Mouse (Mus musculus): Measurements from ENCODE around the gene Kel. TPM values are rescaled to one million over a fixed set of nuclear protein-coding genes. Genes with fewer than 3 reads are reported as not detected.

Gene Kel
- polyA plus RNA-seq, 1 experiment from 2014 or later, result 12.7 TPM

DNA sequence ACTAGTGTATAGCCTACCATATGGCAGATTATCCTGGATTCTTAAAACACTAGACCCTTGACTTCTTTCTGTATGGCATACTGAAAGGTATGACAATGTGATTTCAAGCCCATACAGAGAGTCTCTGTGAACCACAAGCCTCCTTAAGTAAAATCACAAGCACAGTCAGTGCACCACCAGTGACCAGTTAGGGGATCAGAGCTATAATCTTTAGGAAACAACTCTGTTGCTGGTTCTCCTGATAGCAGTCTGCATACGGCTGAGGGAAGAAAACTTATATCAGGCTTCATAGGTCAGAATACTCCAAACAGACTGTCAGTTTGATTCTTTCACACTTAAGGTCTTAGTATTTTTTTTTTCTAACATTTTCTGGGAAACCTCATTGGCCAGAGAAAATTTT, 45.7 kb downstream of the Kel start:
- Histone ChIP-seq H3K4me3 (replicated peaks; ENCODE audit: low read length) (no peak overlapping the region), H3K4me2 (ENCODE audit: low read depth, low read length) (no peak overlapping the region), H3K36me3 (ENCODE audit: control insufficient read depth, insufficient read depth, low read length) (no peaks in the 10 kb centered on the region), H3K27ac (ENCODE audit: low read length) (no peak overlapping the region), H3K9ac (ENCODE audit: low read length) (no peak overlapping the region), H3K4me1 (ENCODE audit: control insufficient read depth, insufficient read depth, low read length) (no peaks in the 10 kb centered on the region), H3K9me3 (replicated peaks; ENCODE audit: control insufficient read depth, low read length) (no peaks in the 10 kb centered on the region), H3K27me3 (ENCODE audit: control insufficient read depth, insufficient read depth, low read length) (no peaks in the 10 kb centered on the region)
- no peak for ATAC-seq (ENCODE audit: insufficient read depth, low FRiP score)
- WGBS, result 55% methylated on average over 1 of the region's 1 CpGs

DNA sequence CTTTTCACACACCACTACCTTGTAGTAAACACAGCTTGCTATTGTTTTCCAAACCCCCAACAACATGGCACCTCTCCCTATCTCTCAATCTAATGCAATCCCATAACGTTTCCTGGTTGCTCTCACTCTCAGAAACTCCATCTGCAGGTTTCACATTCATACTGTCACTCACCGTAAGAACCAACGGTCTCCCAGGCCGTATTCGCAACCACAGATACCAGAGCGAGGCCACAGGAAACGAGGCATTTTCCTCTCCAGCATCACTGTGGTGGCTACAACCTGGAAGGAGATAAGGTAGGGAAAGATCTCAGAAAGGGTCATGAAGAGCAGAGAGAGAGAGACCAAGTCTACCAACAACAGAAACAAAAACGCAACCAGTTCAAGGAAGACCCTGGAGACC, 49.5 kb downstream of the Kel start:
- ATAC-seq (ENCODE audit: insufficient read depth, low FRiP score), result no peak
- H3K4me2 ChIP-seq (ENCODE audit: low read depth, low read length), result no peak overlapping the region
- 82% methylated on average over 8 of the region's 8 CpGs for WGBS

DNA sequence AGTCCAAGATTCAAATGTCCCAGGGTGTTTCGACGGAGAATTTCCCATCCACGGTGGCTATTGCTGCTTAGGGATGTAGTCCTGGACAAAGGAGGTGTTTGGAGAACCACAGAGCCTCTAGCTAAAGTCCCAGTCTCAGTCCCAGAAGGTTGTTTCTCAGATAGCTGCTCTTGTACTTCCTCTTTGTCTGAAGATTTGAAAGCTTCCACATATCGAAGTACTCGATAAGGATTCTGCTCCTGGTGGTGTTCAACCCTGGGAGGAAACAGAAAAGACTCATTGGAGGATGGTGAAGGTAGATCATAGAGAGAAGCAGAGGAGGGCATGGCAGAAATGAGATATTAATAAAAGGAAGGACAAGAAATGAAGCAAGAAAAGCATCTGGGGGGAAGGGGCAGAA, 51.0 kb downstream of the Kel start:
- Histone ChIP-seq H3K9me3 (replicated peaks; ENCODE audit: control insufficient read depth, low read length) (no peaks in the 10 kb centered on the region), H3K4me3 (replicated peaks; ENCODE audit: low read length) (no peak overlapping the region), H3K27ac (ENCODE audit: low read length) (no peak overlapping the region), H3K9ac (ENCODE audit: low read length) (no peak overlapping the region), H3K4me1 (ENCODE audit: control insufficient read depth, insufficient read depth, low read length) (no peaks in the 10 kb centered on the region), H3K27me3 (ENCODE audit: control insufficient read depth, insufficient read depth, low read length) (no peaks in the 10 kb centered on the region), H3K36me3 (ENCODE audit: control insufficient read depth, insufficient read depth, low read length) (no peaks in the 10 kb centered on the region), H3K4me2 (ENCODE audit: low read depth, low read length) (no peak overlapping the region)
- no peak for ATAC-seq (ENCODE audit: insufficient read depth, low FRiP score)
- WGBS, result 95% methylated on average over 5 of the region's 5 CpGs

More for the DNA sequence above, 49.5 kb downstream of the Kel start:
- no peak overlapping the region for H3K27ac ChIP-seq (ENCODE audit: low read length)
- no peaks in the 10 kb centered on the region for H3K27me3 ChIP-seq (ENCODE audit: control insufficient read depth, insufficient read depth, low read length)
- no peak overlapping the region for H3K9ac ChIP-seq (ENCODE audit: low read length)
- H3K9me3 ChIP-seq (replicated peaks; ENCODE audit: control insufficient read depth, low read length), result no peaks in the 10 kb centered on the region
- no peaks in the 10 kb centered on the region for H3K36me3 ChIP-seq (ENCODE audit: control insufficient read depth, insufficient read depth, low read length)
- no peaks in the 10 kb centered on the region for H3K4me1 ChIP-seq (ENCODE audit: control insufficient read depth, insufficient read depth, low read length)
- H3K4me3 ChIP-seq (replicated peaks; ENCODE audit: low read length), result no peak overlapping the region

DNA sequence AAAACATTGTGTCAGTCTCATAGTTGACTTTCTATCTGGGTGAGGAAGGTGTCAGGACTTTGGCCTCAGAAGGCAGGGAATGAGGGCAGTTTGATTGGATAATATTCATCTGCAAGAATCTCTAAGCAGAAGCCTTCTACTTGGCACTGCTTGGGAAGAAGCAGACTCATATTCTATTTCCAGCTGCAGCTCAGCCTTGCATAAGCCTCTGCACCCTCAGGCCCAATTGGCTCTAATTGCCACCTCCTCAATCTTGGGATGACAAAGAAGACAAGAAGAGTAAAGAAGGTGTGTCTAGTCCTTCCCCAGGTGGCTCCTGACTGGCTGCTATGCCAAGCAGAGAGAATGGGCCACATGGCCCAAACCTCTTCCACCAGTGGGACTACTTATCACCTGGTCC, 57.5 kb downstream of the Kel start:
- Histone ChIP-seq H3K4me3 (replicated peaks; ENCODE audit: low read length) (no peak overlapping the region), H3K36me3 (ENCODE audit: control insufficient read depth, insufficient read depth, low read length) (no peaks in the 10 kb centered on the region), H3K27ac (ENCODE audit: low read length) (no peak overlapping the region), H3K4me2 (ENCODE audit: low read depth, low read length) (no peak overlapping the region), H3K9ac (ENCODE audit: low read length) (no peak overlapping the region), H3K27me3 (ENCODE audit: control insufficient read depth, insufficient read depth, low read length) (no peaks in the 10 kb centered on the region), H3K4me1 (ENCODE audit: control insufficient read depth, insufficient read depth, low read length) (no peaks in the 10 kb centered on the region), H3K9me3 (replicated peaks; ENCODE audit: control insufficient read depth, low read length) (no peaks in the 10 kb centered on the region)
- no peak for ATAC-seq (ENCODE audit: insufficient read depth, low FRiP score)

- H3K36me3 ChIP-seq (ENCODE audit: control insufficient read depth, insufficient read depth, low read length), result no peaks in the 10 kb centered on the region
- no peaks in the 10 kb centered on the region for H3K4me1 ChIP-seq (ENCODE audit: control insufficient read depth, insufficient read depth, low read length)
- H3K27ac ChIP-seq (ENCODE audit: low read length), result no peak overlapping the region
- no peak for ATAC-seq (ENCODE audit: insufficient read depth, low FRiP score)
- 85% methylated on average over 3 of the region's 3 CpGs for WGBS
- H3K9me3 ChIP-seq (replicated peaks; ENCODE audit: control insufficient read depth, low read length), result no peaks in the 10 kb centered on the region
- no peaks in the 10 kb centered on the region for H3K27me3 ChIP-seq (ENCODE audit: control insufficient read depth, insufficient read depth, low read length)
- H3K4me3 ChIP-seq (replicated peaks; ENCODE audit: low read length), result no peak overlapping the region
- no peak overlapping the region for H3K9ac ChIP-seq (ENCODE audit: low read length)
- no peak overlapping the region for H3K4me2 ChIP-seq (ENCODE audit: low read depth, low read length)
Measured at GRCm38 (mm10) chr6:41646220-41646619, 57.9 kb downstream of the Kel start.

DNA sequence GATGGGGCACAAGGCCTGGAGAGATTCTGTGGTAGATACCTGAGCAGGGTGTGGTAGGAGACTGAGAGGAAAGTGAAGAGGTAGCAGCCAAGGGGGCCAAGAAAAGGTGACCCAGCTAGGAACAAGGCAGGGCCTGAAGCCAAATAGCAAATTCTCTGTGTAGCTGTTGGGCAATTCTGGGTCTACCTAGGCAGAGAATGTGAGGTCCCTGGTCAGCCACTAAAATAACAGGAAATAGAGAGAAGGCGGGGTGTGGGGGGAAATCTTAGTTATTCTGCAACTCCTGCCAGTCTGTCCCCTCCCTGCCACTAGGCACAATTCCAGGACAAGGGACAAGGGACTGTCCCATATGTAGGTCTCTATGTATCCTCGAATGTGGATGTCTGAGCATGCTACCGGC, 60.9 kb downstream of the Kel start:
- H3K4me3 ChIP-seq (replicated peaks; ENCODE audit: low read length), result no peak overlapping the region
- H3K4me2 ChIP-seq (ENCODE audit: low read depth, low read length), result no peak overlapping the region
- no peaks in the 10 kb centered on the region for H3K4me1 ChIP-seq (ENCODE audit: control insufficient read depth, insufficient read depth, low read length)
- H3K9me3 ChIP-seq (replicated peaks; ENCODE audit: control insufficient read depth, low read length), result no peaks in the 10 kb centered on the region
- H3K36me3 ChIP-seq (ENCODE audit: control insufficient read depth, insufficient read depth, low read length), result no peaks in the 10 kb centered on the region
- 80% methylated on average over 3 of the region's 3 CpGs for WGBS
- peak; percentile 11; the same call in 1 of the 2 replicates for ATAC-seq (ENCODE audit: insufficient read depth, low FRiP score)
- no peaks in the 10 kb centered on the region for H3K27me3 ChIP-seq (ENCODE audit: control insufficient read depth, insufficient read depth, low read length)
- H3K9ac ChIP-seq (ENCODE audit: low read length), result no peak overlapping the region
- peak overlapping the region; percentile 58 for H3K27ac ChIP-seq (ENCODE audit: low read length)

DNA sequence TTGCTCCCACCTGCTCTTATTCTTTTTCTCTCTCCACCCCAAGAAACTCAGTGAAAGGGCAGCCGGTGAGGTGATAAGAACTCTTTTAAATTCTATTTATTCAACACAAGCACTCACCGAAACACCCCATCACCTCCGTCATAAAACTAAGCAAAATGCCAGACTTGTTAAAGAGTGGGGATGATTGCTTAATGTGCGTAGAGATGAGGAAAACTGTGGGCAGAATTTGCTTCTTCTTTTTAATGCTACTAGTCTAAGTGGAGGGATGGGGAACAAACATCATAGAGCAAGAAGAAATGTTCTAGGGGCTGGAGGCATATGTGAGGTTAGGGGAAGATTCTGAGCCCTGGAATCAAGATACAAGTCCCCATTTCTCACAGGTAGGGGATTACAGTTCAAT, 61.4 kb downstream of the Kel start:
- no peaks in the 10 kb centered on the region for H3K4me1 ChIP-seq (ENCODE audit: control insufficient read depth, insufficient read depth, low read length)
- H3K27me3 ChIP-seq (ENCODE audit: control insufficient read depth, insufficient read depth, low read length), result no peaks in the 10 kb centered on the region
- H3K9me3 ChIP-seq (replicated peaks; ENCODE audit: control insufficient read depth, low read length), result no peaks in the 10 kb centered on the region
- H3K27ac ChIP-seq (ENCODE audit: low read length), result peak overlapping the region; percentile 58
- H3K4me3 ChIP-seq (replicated peaks; ENCODE audit: low read length), result no peak overlapping the region
- H3K4me2 ChIP-seq (ENCODE audit: low read depth, low read length), result no peak overlapping the region
- WGBS, result 61% methylated on average over 4 of the region's 4 CpGs
- no peak for ATAC-seq (ENCODE audit: insufficient read depth, low FRiP score)
- H3K9ac ChIP-seq (ENCODE audit: low read length), result no peak overlapping the region
- H3K36me3 ChIP-seq (ENCODE audit: control insufficient read depth, insufficient read depth, low read length), result no peaks in the 10 kb centered on the region

DNA sequence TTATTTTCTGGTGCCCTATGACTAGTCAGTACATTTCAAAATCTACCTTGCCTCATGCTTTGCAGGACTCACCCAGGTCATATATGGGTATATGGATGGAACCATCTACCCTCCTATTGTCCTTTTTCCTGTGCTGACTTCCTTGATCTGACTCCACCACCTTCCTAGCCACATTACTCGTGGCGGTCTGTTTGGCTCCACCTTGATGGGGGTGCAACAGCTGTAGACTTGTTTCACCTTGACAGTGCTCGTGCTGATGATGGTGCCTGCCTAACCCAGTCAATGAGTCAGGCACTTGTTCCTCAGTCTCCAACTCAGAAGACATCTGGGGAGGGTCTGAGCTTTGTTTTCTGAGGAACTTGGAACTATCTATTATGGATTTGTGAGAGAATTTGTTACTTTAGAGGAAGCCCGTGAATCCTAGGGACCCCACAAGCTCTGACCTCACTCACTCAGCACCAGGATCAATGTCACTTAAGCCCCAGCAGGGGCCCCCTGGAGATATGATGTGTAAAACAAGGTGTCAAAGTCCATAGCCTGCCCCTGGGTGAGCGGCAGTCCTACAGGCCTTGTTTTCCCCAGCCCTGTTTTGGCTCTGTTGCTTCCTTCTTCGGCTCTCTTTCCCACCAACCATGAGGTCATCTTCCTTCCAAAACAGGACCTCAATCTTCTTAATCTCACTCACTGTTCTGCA, 62.8 kb downstream of the Kel start:
- Histone ChIP-seq H3K4me3 (replicated peaks; ENCODE audit: low read length) (no peak overlapping the region), H3K4me1 (ENCODE audit: control insufficient read depth, insufficient read depth, low read length) (no peaks in the 10 kb centered on the region), H3K27me3 (ENCODE audit: control insufficient read depth, insufficient read depth, low read length) (no peaks in the 10 kb centered on the region), H3K9ac (ENCODE audit: low read length) (no peak overlapping the region), H3K4me2 (ENCODE audit: low read depth, low read length) (no peak overlapping the region), H3K9me3 (replicated peaks; ENCODE audit: control insufficient read depth, low read length) (no peaks in the 10 kb centered on the region), H3K36me3 (ENCODE audit: control insufficient read depth, insufficient read depth, low read length) (no peaks in the 10 kb centered on the region), H3K27ac (ENCODE audit: low read length) (peak overlapping the region; percentile 4)
- no peak; the same call in 1 of the 2 replicates for ATAC-seq (ENCODE audit: insufficient read depth, low FRiP score)
- 63% methylated on average over 6 of the region's 6 CpGs for WGBS

DNA sequence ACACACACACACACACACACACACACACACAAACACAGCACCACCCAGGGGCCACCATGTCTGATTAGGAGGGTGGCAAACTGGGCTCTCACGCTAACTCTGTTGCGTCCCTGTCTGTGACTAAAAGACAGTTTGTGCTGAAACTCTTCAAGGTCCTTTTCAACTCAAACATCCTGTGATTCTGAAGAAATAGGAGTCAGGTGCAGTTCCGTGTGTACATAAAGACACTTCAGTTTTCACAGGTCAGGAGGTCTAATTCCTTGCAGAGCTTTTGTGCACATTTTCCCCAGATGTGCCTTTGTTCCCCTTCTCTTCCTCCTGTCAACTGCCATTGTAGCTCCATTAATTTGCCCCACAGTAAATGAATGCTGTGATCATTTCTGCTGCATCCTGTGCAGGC, 63.7 kb downstream of the Kel start:
- no peaks in the 10 kb centered on the region for H3K27me3 ChIP-seq (ENCODE audit: control insufficient read depth, insufficient read depth, low read length)
- no peaks in the 10 kb centered on the region for H3K4me1 ChIP-seq (ENCODE audit: control insufficient read depth, insufficient read depth, low read length)
- no peaks in the 10 kb centered on the region for H3K9me3 ChIP-seq (replicated peaks; ENCODE audit: control insufficient read depth, low read length)
- no peak overlapping the region for H3K4me2 ChIP-seq (ENCODE audit: low read depth, low read length)
- H3K27ac ChIP-seq (ENCODE audit: low read length), result no peak overlapping the region
- no peak overlapping the region for H3K4me3 ChIP-seq (replicated peaks; ENCODE audit: low read length)
- no peak for ATAC-seq (ENCODE audit: insufficient read depth, low FRiP score)
- WGBS, result 56% methylated on average over 3 of the region's 3 CpGs
- H3K36me3 ChIP-seq (ENCODE audit: control insufficient read depth, insufficient read depth, low read length), result no peaks in the 10 kb centered on the region
- no peak overlapping the region for H3K9ac ChIP-seq (ENCODE audit: low read length)
